Mouse (Mus musculus): ENCODE data around the gene Relb.

DNA sequence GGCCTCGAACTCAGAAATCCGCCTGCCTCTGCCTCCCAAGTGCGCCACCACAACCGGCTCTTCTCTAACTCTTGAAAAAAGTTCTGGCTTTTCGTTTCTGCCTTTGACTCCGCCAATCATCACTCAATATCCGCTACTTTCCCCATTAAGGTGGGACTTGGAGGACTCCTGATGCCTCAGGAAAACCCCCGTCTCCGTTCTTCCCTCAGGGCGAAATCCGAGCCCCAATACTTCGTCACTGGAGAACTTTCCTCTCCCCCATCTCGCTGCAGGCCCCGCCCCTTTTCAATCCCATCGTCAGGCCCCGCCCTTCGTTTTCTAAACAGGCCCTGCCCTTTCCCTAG, 1.1 kb downstream of the Relb start:
- TF ChIP-seq CTCF (IDR thresholded peaks at IDR 0.05; ENCODE audit: extremely low read depth, insufficient read depth, low read length) (no peak), POLR2A (IDR thresholded peaks at IDR 0.05; ENCODE audit: extremely low read depth, insufficient read depth, low read length) (no peak)
